Mouse (Mus musculus) activated CD4-positive, CD25-positive, alpha-beta regulatory T cell, adult 9 weeks (primary cell): ENCODE measurements around the gene Ppp6c. TPM values are rescaled to one million over a fixed set of nuclear protein-coding genes. Genes with fewer than 3 reads are reported as not detected.

Experiments
- polyA plus RNA-seq: library from polyadenylated mRNA; unstranded; fragments of 100-300 nt; shearing (Covaris generic); gene quantifications from one replicate; pipeline ENCODE4 v1.2.1, GENCODE M21; 2017

Ppp6c gene
- polyA plus RNA-seq = 148 TPM

GRCm38 (mm10) chr2:39226019-39226640, at the start of gene Ppp6c:
Gene Ppp6c (minus strand): TSS chr2:39226451.

GRCm38 (mm10) chr2:39190561-39191056, 35.6 kb downstream of the Ppp6c start, which contains the start of gene Scai:
Gene Scai (minus strand): TSS chr2:39190734.

Other genes starting within 250 kb of the Ppp6c start
- gene Wdr38, start 229.0 kb downstream of the Ppp6c start, polyA plus RNA-seq = 1.0 TPM
- gene Arpc5l, start 221.1 kb downstream of the Ppp6c start, polyA plus RNA-seq = 222 TPM
- 479 TPM for gene Rpl35, start 220.8 kb downstream of the Ppp6c start, polyA plus RNA-seq
- 40.1 TPM for gene Golga1, start 160.9 kb downstream of the Ppp6c start, polyA plus RNA-seq
- 24.5 TPM for gene Scai, start 35.7 kb downstream of the Ppp6c start, polyA plus RNA-seq